Mouse (Mus musculus) limb, embryonic 12.5 days (tissue): ENCODE measurements around the gene Ovol1. TPM values are rescaled to one million over a fixed set of nuclear protein-coding genes. Genes with fewer than 3 reads are reported as not detected.
A peak's percentile ranks its signal among the peaks of the same experiment; 100 is the strongest.

Experiments
- ATAC-seq: fragments of 200-750 bp; cut with Nextera tagmentation; 2 replicates; pipeline ENCODE4 v1.8.0; 2017; ENCODE audit warnings: low read depth, moderate TSS enrichment; ENCODE audit not compliant: insufficient number of reproducible peaks, insufficient read depth, low FRiP score, low TSS enrichment
- H3K27ac ChIP-seq: fragments of 300-500 bp; sonication (generic); 2 replicates; pipeline ENCODE4 v1.5.1; 2016; ENCODE audit warnings: mild to moderate bottlenecking, moderate library complexity
- H3K27me3 ChIP-seq: fragments of 300-500 bp; sonication (generic); 2 replicates; pipeline ENCODE4 v1.6.1; 2016; ENCODE audit warnings: mild to moderate bottlenecking, moderate library complexity
- H3K36me3 ChIP-seq: fragments of 300-500 bp; sonication (generic); 2 replicates; pipeline ENCODE4 v1.6.1; 2016; ENCODE audit warnings: mild to moderate bottlenecking, moderate library complexity
- H3K4me1 ChIP-seq: fragments of 300-500 bp; sonication (generic); replicated peaks from 2 replicates; pipeline ENCODE4 v1.6.1; 2016
- H3K4me2 ChIP-seq: fragments of 300-500 bp; sonication (generic); 2 replicates; pipeline ENCODE4 v1.6.1; 2016; ENCODE audit warnings: mild to moderate bottlenecking, moderate library complexity
- H3K4me3 ChIP-seq: fragments of 300-500 bp; sonication (generic); replicated peaks from 2 replicates; pipeline ENCODE4 v1.5.1; 2016; ENCODE audit warnings: mild to moderate bottlenecking
- H3K9ac ChIP-seq: fragments of 300-500 bp; sonication (generic); replicated peaks from 2 replicates; pipeline ENCODE4 v1.6.1; 2016; ENCODE audit warnings: mild to moderate bottlenecking, moderate library complexity
- H3K9me3 ChIP-seq: fragments of 300-500 bp; sonication (generic); 2 replicates; pipeline ENCODE4 v1.6.1; 2016; ENCODE audit warnings: mild to moderate bottlenecking, moderate library complexity
- WGBS: fragments of 180-500 bp; shearing (Covaris S2); methylation state at CpG from one replicate; pipeline ENCODE4 v1.1.7; 2016; 5-methylcytosine and 5-hydroxymethylcytosine counted together
- polyA plus RNA-seq: library from polyadenylated mRNA; unstranded; fragments of >200 nt; fragmentation: Nextera tagmentation; extraction: Ambion mirVana; gene quantifications from 2 replicates; pipeline ENCODE4 v1.2.1, GENCODE M21; 2016

The Ovol1 gene
- polyA plus RNA-seq, 1 experiment from 2014 or later = 1.2 TPM

DNA sequence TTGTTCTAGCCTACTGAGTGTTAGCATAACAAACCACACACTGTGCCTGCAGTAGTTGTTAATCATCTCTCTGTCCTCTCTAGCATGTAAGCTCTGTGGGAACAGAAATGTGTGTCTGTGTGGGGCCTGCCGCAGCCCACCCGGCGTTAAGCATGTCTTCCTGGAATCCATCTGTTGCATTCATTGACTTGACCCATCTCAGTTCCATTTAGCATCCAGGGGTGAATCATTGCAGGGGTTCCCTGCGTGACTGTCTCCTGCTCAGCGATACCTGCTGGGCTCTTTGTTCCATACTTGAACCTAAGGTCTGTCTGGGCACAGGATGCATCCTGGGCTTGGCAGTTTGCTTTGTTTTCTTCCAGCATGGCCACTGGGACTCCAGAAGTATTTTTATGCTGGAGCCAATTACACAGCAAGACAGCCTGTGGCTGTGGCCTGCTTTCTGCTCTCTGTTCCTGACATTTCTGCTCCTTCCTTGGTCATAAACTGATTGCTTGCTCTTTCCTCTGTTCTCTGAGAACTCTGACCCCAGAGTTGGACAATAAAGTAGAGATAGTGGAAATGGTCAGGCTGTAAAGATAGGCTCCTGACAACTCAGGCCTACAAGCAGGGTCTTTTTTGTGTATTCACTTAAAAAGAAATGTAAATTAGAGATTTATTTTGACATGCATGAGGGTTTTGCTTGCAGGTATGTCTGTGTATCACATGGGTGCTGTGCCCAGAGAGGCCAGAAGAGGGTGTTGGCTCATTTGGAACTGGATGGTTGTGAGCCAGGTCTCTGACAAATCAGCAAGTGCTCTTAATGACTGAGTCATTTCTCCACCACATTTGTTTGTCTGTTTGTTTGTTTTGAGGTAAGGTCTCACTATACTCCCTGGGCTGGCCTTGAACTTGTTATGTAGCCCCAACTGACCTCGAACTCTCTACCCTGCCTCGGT is 44.3 kb downstream of the Ovol1 start:
- H3K36me3 ChIP-seq = no peaks in the 10 kb centered on the region
- H3K4me2 ChIP-seq = no peak overlapping the region
- H3K9me3 ChIP-seq = peaks cover 11% of the 10 kb centered on the region; the same call in 1 of the 2 replicates
- no peak for ATAC-seq
- H3K9ac ChIP-seq = no peak overlapping the region
- 85% methylated on average over 7 of the region's 7 CpGs for WGBS
- H3K4me3 ChIP-seq = no peak overlapping the region
- no peak overlapping the region for H3K27ac ChIP-seq
- H3K4me1 ChIP-seq = peaks cover 2% of the 10 kb centered on the region; the same call in 1 of the 2 replicates
- no peaks in the 10 kb centered on the region for H3K27me3 ChIP-seq

GRCm38 (mm10) chr19:5513005-5513349 is 47.5 kb downstream of the Ovol1 start:
- Histone ChIP-seq H3K9me3 (peaks cover 28% of the 10 kb centered on the region), H3K9ac (no peak overlapping the region), H3K36me3 (no peaks in the 10 kb centered on the region), H3K4me3 (no peak overlapping the region), H3K27ac (no peak overlapping the region), H3K4me1 (peaks cover 15% of the 10 kb centered on the region), H3K27me3 (no peaks in the 10 kb centered on the region), H3K4me2 (no peak overlapping the region)
- 83% methylated on average over 3 of the region's 3 CpGs for WGBS
- ATAC-seq = no peak

- Histone ChIP-seq H3K4me1 (peaks cover 15% of the 10 kb centered on the region), H3K9me3 (peaks cover 28% of the 10 kb centered on the region), H3K4me3 (no peak overlapping the region), H3K4me2 (no peak overlapping the region), H3K9ac (no peak overlapping the region), H3K27ac (no peak overlapping the region), H3K27me3 (no peaks in the 10 kb centered on the region), H3K36me3 (no peaks in the 10 kb centered on the region)
- WGBS = 89% methylated on average over 12 of the region's 12 CpGs
- no peak for ATAC-seq
Observed at GRCm38 (mm10) chr19:5512091-5513004, 48.1 kb downstream of the Ovol1 start.

DNA sequence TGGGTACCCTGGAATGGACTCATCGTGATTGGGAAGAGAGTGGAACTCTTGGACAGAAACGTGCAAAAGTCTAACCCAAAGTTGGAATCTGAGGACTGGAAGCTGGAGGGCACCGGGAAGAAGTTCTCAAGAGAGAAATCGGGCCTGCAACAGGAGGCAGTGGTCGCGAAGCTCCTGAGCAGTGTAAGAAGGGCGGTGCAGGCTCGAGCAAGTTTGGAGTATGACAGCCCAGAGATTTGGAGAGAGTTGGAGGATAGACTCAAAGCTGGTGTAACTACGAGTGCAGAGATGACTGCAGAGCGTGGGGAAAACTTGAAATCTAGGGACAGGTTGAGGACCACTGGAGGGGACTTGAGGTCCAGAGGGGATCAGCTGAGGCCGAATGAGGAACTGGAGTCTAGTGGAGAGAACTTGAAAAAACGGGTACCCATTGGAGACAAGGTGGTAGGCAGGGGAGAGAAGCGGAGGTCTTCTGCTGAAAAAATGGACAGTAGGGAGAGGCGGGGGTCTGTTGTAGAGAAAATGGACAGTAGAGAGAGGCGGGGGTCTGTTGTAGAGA is 49.3 kb downstream of the Ovol1 start:
- no peaks in the 10 kb centered on the region for H3K27me3 ChIP-seq
- 49% methylated on average over 14 of the region's 15 CpGs for WGBS
- H3K36me3 ChIP-seq = no peaks in the 10 kb centered on the region
- H3K4me3 ChIP-seq = peak overlapping the region; percentile 45
- H3K9me3 ChIP-seq = peaks cover 28% of the 10 kb centered on the region
- H3K4me2 ChIP-seq = peak overlapping the region; percentile 63
- no peak overlapping the region for H3K27ac ChIP-seq
- no peak for ATAC-seq
- H3K4me1 ChIP-seq = peaks cover 15% of the 10 kb centered on the region
- H3K9ac ChIP-seq = peak overlapping the region; percentile 50

DNA sequence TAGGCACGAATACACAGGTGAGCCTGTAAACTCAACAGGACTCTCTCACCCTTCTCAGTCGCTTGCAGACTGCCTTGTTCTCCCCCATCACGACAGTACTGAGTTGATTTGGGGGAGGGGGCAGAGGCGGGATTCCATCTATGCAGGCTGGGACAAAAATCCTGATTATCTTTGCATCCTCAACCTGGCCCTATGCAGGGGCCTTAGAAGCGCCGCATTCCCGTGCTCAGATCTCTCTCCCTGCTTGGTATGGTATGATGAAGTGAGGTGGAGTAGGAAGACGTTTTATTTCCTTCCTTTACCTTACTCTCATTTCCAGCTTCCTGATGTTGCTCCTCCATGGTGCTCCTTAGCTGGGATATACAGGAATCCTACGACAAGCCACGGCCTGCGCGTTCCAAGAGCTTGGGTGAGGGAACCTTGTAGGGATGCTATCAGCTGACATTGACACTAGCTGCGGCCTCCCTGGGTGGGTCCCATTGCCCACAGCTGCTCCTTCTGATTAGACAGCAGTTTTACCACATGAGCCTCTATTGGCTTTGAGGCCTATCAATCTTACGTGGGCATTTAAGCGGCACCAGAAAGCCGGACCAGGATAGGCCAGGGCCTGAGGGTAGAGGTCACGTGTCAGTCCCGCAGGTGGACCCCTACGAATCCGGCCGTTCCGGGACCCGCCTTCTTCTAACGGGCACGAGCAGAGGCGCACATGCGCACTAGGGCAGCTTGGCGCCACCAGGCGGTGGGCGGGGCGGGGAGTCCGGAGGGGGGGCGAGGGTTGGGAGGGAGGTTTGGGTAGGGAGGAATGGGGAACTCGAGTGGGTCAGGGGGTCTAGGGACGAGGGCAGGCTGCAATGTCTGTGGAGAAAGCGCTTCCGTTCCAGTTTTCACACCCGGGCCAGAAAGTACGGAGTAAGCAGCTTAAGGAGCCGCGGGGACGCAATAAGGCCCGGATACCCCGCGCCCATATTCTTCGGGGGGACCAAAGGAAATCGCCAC is 50.1 kb downstream of the Ovol1 start, which contains the start of gene Snx32:
TSS of gene Snx32 (minus strand) at position 508 of the 996 bp plus-strand sequence.
- Histone ChIP-seq H3K27ac (no peak within 1 kb of the TSS), H3K9ac (peak within 1 kb of the TSS; percentile 50), H3K36me3 (no peaks in the 10 kb centered on the region), H3K9me3 (peaks cover 28% of the 10 kb centered on the region), H3K4me3 (peak within 1 kb of the TSS; percentile 45), H3K4me1 (peaks cover 15% of the 10 kb centered on the region), H3K4me2 (peak within 1 kb of the TSS; percentile 63), H3K27me3 (no peaks in the 10 kb centered on the region)
- peak; percentile 99 for ATAC-seq
- whole genome bisulfite sequencing = 2% methylated on average over 47 of the region's 47 CpGs

GRCm38 (mm10) chr19:5503687-5504086 is 56.8 kb downstream of the Ovol1 start, which contains the start of gene 1700020D05Rik:
TSS of gene 1700020D05Rik (minus strand) at chr19:5503787.
- H3K4me3 ChIP-seq = no peak within 1 kb of the TSS
- 60% methylated on average over 17 of the region's 17 CpGs for WGBS
- ATAC-seq = no peak

GRCm38 (mm10) chr19:5500330-5500875 is 60.0 kb downstream of the Ovol1 start:
- no peak overlapping the region for H3K4me3 ChIP-seq
- no peak overlapping the region for H3K4me2 ChIP-seq
- ATAC-seq = no peak
- WGBS = 84% methylated on average over 2 of the region's 2 CpGs
- H3K9me3 ChIP-seq = no peaks in the 10 kb centered on the region
- H3K9ac ChIP-seq = no peak overlapping the region
- no peak overlapping the region for H3K27ac ChIP-seq
- peaks cover 29% of the 10 kb centered on the region for H3K36me3 ChIP-seq
- no peaks in the 10 kb centered on the region for H3K4me1 ChIP-seq
- no peaks in the 10 kb centered on the region for H3K27me3 ChIP-seq

More at GRCm38 (mm10) chr19:5503687-5504086, 56.8 kb downstream of the Ovol1 start, which contains the start of gene 1700020D05Rik:
- Histone ChIP-seq H3K36me3 (no peaks in the 10 kb centered on the region; the same call in 1 of the 2 replicates), H3K9me3 (peaks cover 7% of the 10 kb centered on the region; the same call in 1 of the 2 replicates), H3K27me3 (no peaks in the 10 kb centered on the region), H3K9ac (no peak within 1 kb of the TSS), H3K27ac (no peak within 1 kb of the TSS), H3K4me1 (no peaks in the 10 kb centered on the region), H3K4me2 (no peak within 1 kb of the TSS)

Other genes starting within 250 kb of the Ovol1 start
- gene Catsper1, start 224.9 kb downstream of the Ovol1 start, polyA plus RNA-seq = not detected in 2 replicates
- 1.4 and 1.9 TPM in 2 replicates for gene Cst6, start 211.1 kb downstream of the Ovol1 start, polyA plus RNA-seq
- 68.6 and 73.5 TPM in 2 replicates for gene Eif1ad, start 193.9 kb downstream of the Ovol1 start, polyA plus RNA-seq
- gene Banf1, start 193.5 kb downstream of the Ovol1 start, polyA plus RNA-seq = 453 and 465 TPM in 2 replicates
- gene Sart1, start 171.9 kb downstream of the Ovol1 start, polyA plus RNA-seq = 111 and 118 TPM in 2 replicates
- gene Tsga10ip, start 158.1 kb downstream of the Ovol1 start, polyA plus RNA-seq = 0.20 TPM in 2 replicates
- 310 and 324 TPM in 2 replicates for gene Drap1, start 135.7 kb downstream of the Ovol1 start, polyA plus RNA-seq
- gene AI837181, start 135.5 kb downstream of the Ovol1 start, polyA plus RNA-seq = 65.0 and 69.1 TPM in 2 replicates
- not detected in 2 replicates for gene Fosl1, start 113.1 kb downstream of the Ovol1 start, polyA plus RNA-seq
- 10.4 and 10.8 TPM in 2 replicates for gene Ccdc85b, start 102.8 kb downstream of the Ovol1 start, polyA plus RNA-seq
- gene Fibp, start 100.0 kb downstream of the Ovol1 start, polyA plus RNA-seq = 130 and 140 TPM in 2 replicates
- gene Ctsw, start 92.1 kb downstream of the Ovol1 start, polyA plus RNA-seq = 2.2 and 2.9 TPM in 2 replicates
- gene Efemp2, start 86.7 kb downstream of the Ovol1 start, polyA plus RNA-seq = 138 and 139 TPM in 2 replicates
- 43.4 and 43.7 TPM in 2 replicates for gene Mus81, start 72.2 kb downstream of the Ovol1 start, polyA plus RNA-seq
- gene Cfl1, start 70.2 kb downstream of the Ovol1 start, polyA plus RNA-seq = 2,525 and 2,543 TPM in 2 replicates
- 0.20 and 0.42 TPM in 2 replicates for gene 1700020D05Rik, start 56.9 kb downstream of the Ovol1 start, polyA plus RNA-seq
- gene Snx32, start 50.1 kb downstream of the Ovol1 start, polyA plus RNA-seq = 9.3 and 10.1 TPM in 2 replicates
- gene Ap5b1, start 7.4 kb upstream of the Ovol1 start, polyA plus RNA-seq = 1.8 TPM in 2 replicates
- gene Rnaseh2c, start 41.2 kb upstream of the Ovol1 start, polyA plus RNA-seq = 171 and 193 TPM in 2 replicates
- gene Kat5, start 49.6 kb upstream of the Ovol1 start, polyA plus RNA-seq = 56.3 and 60.1 TPM in 2 replicates
- gene Rela, start 76.8 kb upstream of the Ovol1 start, polyA plus RNA-seq = 44.7 and 45.9 TPM in 2 replicates
- gene Sipa1, start 103.1 kb upstream of the Ovol1 start, polyA plus RNA-seq = 26.5 and 27.6 TPM in 2 replicates
- 19.4 and 19.6 TPM in 2 replicates for gene Map3k11, start 128.1 kb upstream of the Ovol1 start, polyA plus RNA-seq
- gene Pcnx3, start 128.3 kb upstream of the Ovol1 start, polyA plus RNA-seq = 35.9 and 38.3 TPM in 2 replicates
- gene Kcnk7, start 143.7 kb upstream of the Ovol1 start, polyA plus RNA-seq = 0.40 TPM in 1 of 2 replicates, not detected in the other
- gene Ehbp1l1, start 165.7 kb upstream of the Ovol1 start, polyA plus RNA-seq = 15.9 and 16.5 TPM in 2 replicates
- gene Fam89b, start 169.0 kb upstream of the Ovol1 start, polyA plus RNA-seq = 140 and 143 TPM in 2 replicates
- 17.0 and 30.3 TPM in 2 replicates for gene Ltbp3, start 180.3 kb upstream of the Ovol1 start, polyA plus RNA-seq
- 74.9 and 78.0 TPM in 2 replicates for gene Scyl1, start 210.8 kb upstream of the Ovol1 start, polyA plus RNA-seq